Mouse (Mus musculus): ENCODE results near the gene Vmn2r56.

GRCm38 (mm10) chr7:12779782-12780150 lies 45.0 kb upstream of the Vmn2r56 start:
- TF ChIP-seq CTCF (IDR thresholded peaks at IDR 0.05; ENCODE audit: low read depth, low read length) (no peak), GATA1 (IDR thresholded peaks at IDR 0.05; ENCODE audit: borderline replicate concordance, low read length) (no peak), TAL1 (conservative IDR thresholded peaks at IDR 0.05; ENCODE audit: low read depth, low read length) (no peak), GATA2 (IDR thresholded peaks at IDR 0.05; ENCODE audit: borderline replicate concordance, low read depth, low read length) (no peak), POLR2AphosphoS5 (IDR thresholded peaks at IDR 0.05; ENCODE audit: insufficient replicate concordance, low read depth, low read length) (no peak)

Measured in G1E (cell line).